Comparison of ENCODE assay signal across 19 mouse cellular contexts in genomic region chr2:117474885-117475542, GRCm38 (mm10).
"Had no signal": no experiment of that assay in that cellular context is flagged by ENCODE, and none has a peak within 500 bp of the region (broad histone marks: within the 10 kb centered on the region; RNA-seq: fewer than 3 reads in every experiment).

No protein-coding gene starts in this region.

- H3K27ac ChIP-seq: layer of hippocampus, adult 2 months; limb, embryonic 10.5 days; limb, embryonic 13.5 days; liver, embryonic 12.5 days; liver, embryonic 15.5 days; lung, embryonic 15.5 days; midbrain, embryonic 10.5 days; midbrain, embryonic 13.5 days; neural tube, embryonic 13.5 days had no signal

- H3K4me1 ChIP-seq: limb, embryonic 10.5 days; limb, embryonic 13.5 days; liver, embryonic 12.5 days; liver, embryonic 15.5 days; lung, embryonic 15.5 days; midbrain, embryonic 10.5 days; midbrain, embryonic 13.5 days; neural tube, embryonic 13.5 days had no signal

- H3K9ac ChIP-seq: limb, embryonic 13.5 days; liver, embryonic 12.5 days; liver, embryonic 15.5 days; lung, embryonic 15.5 days; midbrain, embryonic 13.5 days; neural tube, embryonic 13.5 days had no signal

- H3K36me3 ChIP-seq: limb, embryonic 10.5 days; limb, embryonic 13.5 days; liver, embryonic 12.5 days; liver, embryonic 15.5 days; lung, embryonic 15.5 days; midbrain, embryonic 10.5 days; midbrain, embryonic 13.5 days; neural tube, embryonic 13.5 days had no signal

- DNase-seq: kidney, postnatal 25 days; layer of hippocampus, adult 9-11 months; liver; lung, adult 18-20 months; right cerebral cortex, postnatal 25 days; spleen, adult 18-20 months; thymus, adult 18-20 months; thymus, postnatal 36 days had no signal

- H3K27me3 ChIP-seq: limb, embryonic 13.5 days; liver, embryonic 12.5 days; liver, embryonic 15.5 days; lung, embryonic 15.5 days; midbrain, embryonic 13.5 days; neural tube, embryonic 13.5 days had no signal

- H3K9me3 ChIP-seq: limb, embryonic 10.5 days; limb, embryonic 13.5 days; liver, embryonic 12.5 days; liver, embryonic 15.5 days; lung, embryonic 15.5 days; megakaryocyte, embryonic 14.5 days; midbrain, embryonic 10.5 days; midbrain, embryonic 13.5 days; neural tube, embryonic 13.5 days had no signal

- H3K4me3 ChIP-seq: layer of hippocampus, adult 2 months; limb, embryonic 10.5 days; limb, embryonic 13.5 days; liver, embryonic 12.5 days; liver, embryonic 15.5 days; lung, embryonic 15.5 days; megakaryocyte, embryonic 14.5 days; midbrain, embryonic 10.5 days; midbrain, embryonic 13.5 days; myocyte; neural tube, embryonic 13.5 days had no signal
